Mouse (Mus musculus) limb, embryonic 15.5 days (tissue): Measurements from ENCODE around the gene Grik1. TPM values are rescaled to one million over a fixed set of nuclear protein-coding genes. Genes with fewer than 3 reads are reported as not detected.

ENCODE experiments used
- ATAC-seq: fragments of 200-750 bp; cut with Nextera tagmentation; 2 replicates; pipeline ENCODE4 v1.8.0; 2017; ENCODE audit warnings: low read depth, moderate TSS enrichment; ENCODE audit not compliant: insufficient number of reproducible peaks, low FRiP score, low TSS enrichment
- H3K27ac ChIP-seq: fragments of 300-500 bp; sonication (generic); 2 replicates; pipeline ENCODE4 v1.5.1; 2015; ENCODE audit warnings: moderate library complexity, mild to moderate bottlenecking, inconsistent platforms
- H3K27me3 ChIP-seq: fragments of 300-500 bp; sonication (generic); 2 replicates; pipeline ENCODE4 v1.6.1; 2015; ENCODE audit warnings: inconsistent platforms
- H3K36me3 ChIP-seq: fragments of 300-500 bp; sonication (generic); 2 replicates; pipeline ENCODE4 v1.6.1; 2015; ENCODE audit warnings: inconsistent platforms
- H3K4me1 ChIP-seq: fragments of 300-500 bp; sonication (generic); 2 replicates; pipeline ENCODE4 v1.6.1; 2015; ENCODE audit warnings: inconsistent platforms
- H3K4me2 ChIP-seq: fragments of 300-500 bp; sonication (generic); 2 replicates; pipeline ENCODE4 v1.6.1; 2015; ENCODE audit warnings: mild to moderate bottlenecking, inconsistent platforms
- H3K4me3 ChIP-seq: fragments of 300-500 bp; sonication (generic); 2 replicates; pipeline ENCODE4 v1.5.1; 2015; ENCODE audit warnings: mild to moderate bottlenecking, inconsistent platforms
- H3K9ac ChIP-seq: fragments of 300-500 bp; sonication (generic); 2 replicates; pipeline ENCODE4 v1.6.1; 2015; ENCODE audit warnings: inconsistent platforms
- H3K9me3 ChIP-seq: fragments of 300-500 bp; sonication (generic); 2 replicates; pipeline ENCODE4 v1.6.1; 2016; ENCODE audit warnings: inconsistent platforms
- WGBS: fragments of 180-500 bp; shearing (Covaris S2); methylation state at CpG from one replicate; pipeline ENCODE4 v1.1.7; 2015; 5-methylcytosine and 5-hydroxymethylcytosine counted together
- polyA plus RNA-seq: library from polyadenylated mRNA; unstranded; fragments of >200 nt; fragmentation: Nextera tagmentation; extraction: Ambion mirVana; gene quantifications from 2 replicates; pipeline ENCODE4 v1.2.1, GENCODE M21; 2015

Grik1 gene
- polyA plus RNA-seq, 1 experiment from 2014 or later: 2.8 TPM

DNA sequence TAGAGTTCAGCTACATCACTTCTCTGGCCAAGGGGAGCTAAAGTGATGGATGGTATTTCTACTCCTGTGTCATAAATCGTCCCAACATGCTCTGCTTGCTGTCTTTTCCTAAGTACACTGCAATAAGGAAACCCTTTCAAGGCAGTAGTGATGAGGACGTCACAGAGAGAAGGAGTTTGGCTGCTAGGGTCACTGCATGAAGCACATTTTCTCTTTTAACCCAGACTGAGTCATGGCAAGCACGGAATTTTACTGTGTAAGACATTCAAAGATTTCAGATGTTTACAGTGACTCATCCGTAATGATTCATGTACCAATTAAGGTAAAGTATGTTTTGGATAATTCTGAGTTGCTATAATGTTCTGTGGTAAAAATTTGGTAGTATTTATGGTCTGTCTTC lies 374.9 kb downstream of the Grik1 start:
- H3K9ac ChIP-seq: no peak overlapping the region
- H3K27me3 ChIP-seq: no peaks in the 10 kb centered on the region
- ATAC-seq: no peak
- H3K27ac ChIP-seq: no peak overlapping the region
- 51% methylated on average over 4 of the region's 4 CpGs for WGBS
- no peak overlapping the region for H3K4me2 ChIP-seq
- peaks cover 13% of the 10 kb centered on the region; the same call in 1 of the 2 replicates for H3K4me1 ChIP-seq
- H3K9me3 ChIP-seq: no peaks in the 10 kb centered on the region
- H3K36me3 ChIP-seq: no peaks in the 10 kb centered on the region
- no peak overlapping the region for H3K4me3 ChIP-seq

DNA sequence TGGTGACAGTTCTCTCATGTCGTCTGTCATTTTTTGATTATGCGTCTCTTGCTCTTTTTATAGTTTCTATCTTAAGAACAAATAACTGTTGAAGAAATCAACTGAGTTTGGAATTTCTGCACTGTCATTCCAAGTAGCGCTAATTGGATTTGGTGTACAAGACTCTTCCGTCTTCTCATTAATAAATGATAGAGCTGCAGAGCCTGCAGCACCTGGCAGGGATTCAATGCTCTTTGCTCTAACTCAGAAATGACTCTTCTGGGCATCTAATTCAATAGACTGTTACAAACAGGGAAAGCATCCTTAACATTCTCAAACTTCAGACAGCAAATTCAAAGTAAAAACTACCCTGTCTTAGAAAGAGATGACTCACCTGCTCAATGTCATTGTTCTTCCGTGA lies 376.3 kb downstream of the Grik1 start:
- no peak overlapping the region for H3K4me2 ChIP-seq
- no peak for ATAC-seq
- no peaks in the 10 kb centered on the region for H3K36me3 ChIP-seq
- H3K9ac ChIP-seq: no peak overlapping the region
- no peaks in the 10 kb centered on the region for H3K9me3 ChIP-seq
- no peak overlapping the region for H3K27ac ChIP-seq
- 86% methylated on average over 5 of the region's 5 CpGs for WGBS
- no peak overlapping the region for H3K4me3 ChIP-seq
- H3K4me1 ChIP-seq: peaks cover 13% of the 10 kb centered on the region; the same call in 1 of the 2 replicates
- no peaks in the 10 kb centered on the region for H3K27me3 ChIP-seq

DNA sequence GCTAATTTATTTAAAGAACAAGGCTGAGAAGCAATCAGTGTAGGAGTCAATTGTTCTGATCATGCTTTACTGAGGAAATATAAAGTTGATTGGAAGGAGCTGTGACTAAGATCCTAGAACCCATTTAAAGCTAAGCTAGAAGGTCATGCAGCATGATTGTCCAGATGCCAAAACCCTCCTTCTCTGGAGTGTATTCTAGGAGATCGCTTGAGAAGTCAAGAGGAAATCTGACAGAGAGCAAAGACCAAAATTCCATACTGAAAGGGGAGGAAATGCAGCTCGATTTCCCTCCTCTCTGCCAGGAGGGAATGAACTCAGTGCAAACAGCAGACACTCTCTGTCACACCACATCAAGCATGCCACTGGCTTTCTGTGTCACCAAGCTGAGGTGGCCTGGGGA lies 378.9 kb downstream of the Grik1 start:
- Histone ChIP-seq H3K4me1 (peaks cover 1% of the 10 kb centered on the region; the same call in 1 of the 2 replicates), H3K4me3 (no peak overlapping the region), H3K4me2 (no peak overlapping the region), H3K27me3 (no peaks in the 10 kb centered on the region), H3K9ac (no peak overlapping the region), H3K9me3 (no peaks in the 10 kb centered on the region), H3K36me3 (no peaks in the 10 kb centered on the region), H3K27ac (no peak overlapping the region)
- WGBS: 38% methylated on average over 2 of the region's 2 CpGs
- no peak for ATAC-seq

DNA sequence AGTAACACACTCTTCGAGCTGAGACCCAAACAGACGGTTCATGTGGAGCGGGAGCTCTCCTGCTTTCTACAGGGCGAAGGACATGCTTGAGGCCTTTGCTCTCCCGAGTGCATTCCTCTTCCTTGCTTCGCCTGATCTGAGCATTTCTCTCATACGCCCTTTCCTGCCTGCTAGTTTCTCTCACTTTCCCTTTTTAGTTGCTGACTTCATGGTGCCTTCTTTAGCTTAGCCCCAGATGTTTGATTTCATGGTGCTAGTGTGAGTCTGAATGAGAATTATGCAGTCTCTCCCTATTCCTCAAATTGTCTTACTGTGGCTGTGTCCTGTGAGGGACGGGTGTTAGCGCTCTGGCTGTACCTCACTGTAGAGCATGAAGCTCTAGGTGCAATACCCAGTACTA lies 388.0 kb downstream of the Grik1 start:
- H3K4me1 ChIP-seq: no peaks in the 10 kb centered on the region
- H3K9ac ChIP-seq: no peak overlapping the region
- H3K36me3 ChIP-seq: no peaks in the 10 kb centered on the region
- H3K4me2 ChIP-seq: no peak overlapping the region
- H3K4me3 ChIP-seq: no peak overlapping the region
- WGBS: 69% methylated on average over 9 of the region's 9 CpGs
- H3K27ac ChIP-seq: no peak overlapping the region
- ATAC-seq: no peak
- H3K27me3 ChIP-seq: no peaks in the 10 kb centered on the region
- no peaks in the 10 kb centered on the region for H3K9me3 ChIP-seq

DNA sequence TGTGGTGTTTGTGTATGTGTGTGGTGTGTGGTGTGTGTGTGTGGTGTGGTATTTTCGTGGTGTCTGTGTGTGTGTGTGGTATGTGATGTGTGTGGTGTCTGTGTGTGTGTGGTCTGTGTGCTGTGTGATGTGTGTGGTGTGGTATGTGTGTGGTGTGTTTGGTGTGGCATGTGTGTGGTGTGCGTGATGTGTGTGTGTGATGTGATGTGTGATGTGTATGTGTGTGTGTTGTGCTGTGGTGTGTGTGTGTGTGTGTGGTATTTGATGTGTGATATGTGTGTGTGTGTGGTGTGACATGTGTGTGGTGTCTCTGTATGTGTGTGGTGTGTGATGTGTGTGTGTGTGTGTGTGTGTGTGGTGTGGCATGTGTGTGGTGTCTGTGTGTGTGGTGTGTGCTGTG lies 388.9 kb downstream of the Grik1 start:
- Histone ChIP-seq H3K9ac (no peak overlapping the region), H3K4me2 (no peak overlapping the region), H3K4me1 (no peaks in the 10 kb centered on the region), H3K36me3 (no peaks in the 10 kb centered on the region), H3K9me3 (no peaks in the 10 kb centered on the region), H3K4me3 (no peak overlapping the region), H3K27me3 (no peaks in the 10 kb centered on the region), H3K27ac (no peak overlapping the region)
- WGBS: 89% methylated on average over 2 of the region's 2 CpGs
- no peak for ATAC-seq

DNA sequence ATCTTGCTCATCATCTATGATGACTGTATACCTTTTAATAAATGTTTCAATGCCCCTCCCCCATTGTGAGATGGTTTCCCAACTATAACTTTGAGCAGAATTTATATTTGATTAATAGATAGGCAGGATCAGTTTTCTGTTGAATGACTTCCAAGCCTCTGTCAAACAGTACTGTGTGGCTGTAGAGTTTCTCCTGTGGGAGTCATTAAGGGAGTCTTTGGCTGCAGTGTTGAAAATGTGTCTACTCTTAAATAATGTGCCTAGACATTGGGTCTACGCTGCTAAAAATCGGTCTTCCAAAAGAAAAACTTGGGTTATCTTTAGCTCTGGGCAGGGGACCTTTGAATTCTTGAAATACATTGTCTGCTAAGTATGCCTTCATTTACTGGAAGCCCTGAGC lies 414.1 kb downstream of the Grik1 start:
- 68% methylated on average over 2 of the region's 2 CpGs for WGBS
- Histone ChIP-seq H3K4me1 (no peaks in the 10 kb centered on the region), H3K9ac (no peak overlapping the region), H3K9me3 (no peaks in the 10 kb centered on the region), H3K27ac (no peak overlapping the region), H3K36me3 (no peaks in the 10 kb centered on the region), H3K4me2 (no peak overlapping the region), H3K27me3 (no peaks in the 10 kb centered on the region), H3K4me3 (no peak overlapping the region)
- ATAC-seq: no peak

DNA sequence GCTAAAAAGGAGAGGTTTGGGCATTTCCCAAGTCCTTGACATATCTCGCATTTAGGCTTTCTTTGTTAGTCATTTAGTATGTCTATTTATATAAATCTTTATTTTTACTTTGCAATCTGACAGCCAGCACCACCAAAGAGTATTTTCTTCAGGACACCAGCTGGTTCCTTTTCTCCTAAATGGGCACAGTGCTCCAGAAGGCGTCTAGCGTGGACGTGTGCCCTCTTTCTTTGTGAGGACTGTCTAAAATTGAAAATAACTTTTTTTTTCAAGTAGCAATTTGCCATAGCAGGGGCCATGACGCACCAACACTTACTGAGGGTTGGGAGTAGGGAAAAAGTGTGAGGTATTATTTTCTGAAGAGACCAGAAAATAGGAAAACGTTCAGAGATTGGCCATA lies 425.5 kb downstream of the Grik1 start:
- Histone ChIP-seq H3K36me3 (no peaks in the 10 kb centered on the region), H3K27ac (no peak overlapping the region), H3K27me3 (no peaks in the 10 kb centered on the region), H3K4me3 (no peak overlapping the region), H3K4me2 (no peak overlapping the region), H3K4me1 (no peaks in the 10 kb centered on the region), H3K9ac (no peak overlapping the region), H3K9me3 (no peaks in the 10 kb centered on the region)
- ATAC-seq: no peak
- 83% methylated on average over 6 of the region's 6 CpGs for WGBS

DNA sequence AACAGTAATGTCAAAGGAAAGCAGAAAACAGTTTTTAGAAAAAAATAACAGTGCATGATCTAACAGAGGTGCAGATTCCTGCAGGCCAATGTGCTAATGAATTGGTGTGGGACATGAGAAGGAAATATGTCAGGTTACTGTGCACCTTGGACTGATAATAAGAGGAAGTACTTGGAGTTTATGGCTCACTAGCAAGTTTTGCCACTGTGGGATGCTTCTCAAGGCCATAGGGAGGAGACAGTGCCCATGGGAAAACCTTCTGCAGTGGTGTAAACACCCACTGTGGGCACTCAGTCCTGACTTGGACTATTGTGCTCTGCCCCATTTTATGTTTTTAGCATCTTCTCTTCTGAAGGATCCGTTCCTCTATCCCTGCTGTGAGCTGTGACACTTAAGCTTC lies 428.3 kb downstream of the Grik1 start:
- H3K9ac ChIP-seq: no peak overlapping the region
- no peaks in the 10 kb centered on the region for H3K27me3 ChIP-seq
- H3K4me2 ChIP-seq: no peak overlapping the region
- H3K9me3 ChIP-seq: no peaks in the 10 kb centered on the region
- 64% methylated on average over 1 of the region's 1 CpGs for WGBS
- no peak for ATAC-seq
- H3K27ac ChIP-seq: no peak overlapping the region
- H3K36me3 ChIP-seq: no peaks in the 10 kb centered on the region
- H3K4me1 ChIP-seq: no peaks in the 10 kb centered on the region
- no peak overlapping the region for H3K4me3 ChIP-seq

DNA sequence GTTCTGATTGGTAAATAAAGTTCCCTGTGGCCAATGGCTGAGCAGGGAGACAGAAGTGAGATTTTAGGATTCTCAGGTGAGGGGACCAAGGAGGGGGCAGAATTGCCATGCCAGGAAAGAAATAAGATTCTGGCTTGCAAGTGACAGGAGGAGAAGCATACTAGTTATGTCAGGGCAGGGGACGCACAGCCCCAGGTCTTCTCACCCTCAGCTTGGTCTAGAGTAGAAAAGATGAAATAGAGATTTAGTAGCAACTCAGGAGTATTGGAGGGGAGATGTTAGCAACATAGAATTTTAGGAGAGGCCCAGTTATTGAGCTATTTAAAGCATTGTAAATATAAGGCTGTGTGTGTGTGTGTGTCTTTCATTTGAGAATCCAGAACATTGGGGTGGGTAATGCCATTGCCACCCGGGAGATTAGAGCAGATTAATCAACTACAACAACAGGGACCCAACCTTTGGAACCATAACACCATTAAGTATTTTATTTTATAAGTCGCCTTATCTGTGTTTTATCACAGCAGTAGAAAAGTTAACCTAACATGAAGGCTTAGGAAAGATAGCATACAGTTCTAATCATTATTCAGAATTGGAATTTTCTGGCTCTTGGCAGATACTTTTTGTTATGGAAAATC lies 436.5 kb downstream of the Grik1 start:
- Histone ChIP-seq H3K36me3 (no peaks in the 10 kb centered on the region), H3K4me3 (no peak overlapping the region)
- ATAC-seq: no peak

DNA sequence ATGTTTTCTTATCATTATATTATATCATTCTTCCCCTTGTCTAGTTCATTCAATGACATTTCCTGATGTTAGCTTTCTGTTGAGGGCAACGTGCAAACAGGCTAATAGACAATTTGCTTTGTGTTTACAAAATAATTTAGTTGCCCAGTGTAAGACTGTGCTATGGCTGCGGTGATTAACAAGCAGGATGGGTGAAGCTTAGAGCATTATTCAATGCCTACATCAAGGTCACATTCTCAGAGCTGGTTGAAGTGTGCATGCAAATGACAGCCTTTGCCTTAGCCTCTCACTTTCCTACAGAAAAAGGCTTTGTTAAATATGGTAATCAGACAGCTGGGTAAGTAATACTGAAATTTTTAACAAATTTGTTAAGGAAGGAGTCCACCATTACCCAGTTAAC lies 438.5 kb downstream of the Grik1 start:
- no peak for ATAC-seq

More for the DNA sequence above, 436.5 kb downstream of the Grik1 start:
- no peaks in the 10 kb centered on the region for H3K27me3 ChIP-seq
- no peaks in the 10 kb centered on the region for H3K4me1 ChIP-seq
- H3K4me2 ChIP-seq: no peak overlapping the region
- 88% methylated on average over 3 of the region's 3 CpGs for WGBS
- H3K9ac ChIP-seq: no peak overlapping the region
- H3K27ac ChIP-seq: no peak overlapping the region
- no peaks in the 10 kb centered on the region for H3K9me3 ChIP-seq

DNA sequence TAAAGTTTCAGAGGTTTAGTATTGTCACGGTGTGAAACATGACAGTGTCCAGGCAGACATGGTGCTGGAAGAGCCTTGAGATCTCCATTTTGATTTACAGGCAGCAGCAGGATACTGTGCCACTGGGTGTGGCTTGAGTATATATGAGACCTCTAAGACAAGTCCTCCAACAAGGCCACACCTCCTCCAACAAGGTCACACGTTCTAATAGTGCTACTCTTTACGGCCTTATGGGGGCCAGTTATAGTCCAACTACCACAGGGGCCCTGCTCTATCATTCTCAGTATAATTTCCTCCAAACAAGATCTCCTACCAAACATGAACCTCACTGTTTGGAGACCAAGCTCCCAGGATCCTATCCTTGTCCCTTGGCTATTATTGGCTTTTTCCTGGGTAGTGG lies 441.3 kb downstream of the Grik1 start:
- WGBS: 77% methylated on average over 3 of the region's 3 CpGs
- no peaks in the 10 kb centered on the region for H3K36me3 ChIP-seq
- no peak for ATAC-seq

More for the DNA sequence above, 438.5 kb downstream of the Grik1 start:
- H3K36me3 ChIP-seq: no peaks in the 10 kb centered on the region
- no peak overlapping the region for H3K27ac ChIP-seq
- no peak overlapping the region for H3K4me3 ChIP-seq
- WGBS: 77% methylated on average over 2 of the region's 2 CpGs
- no peaks in the 10 kb centered on the region for H3K27me3 ChIP-seq
- no peaks in the 10 kb centered on the region for H3K9me3 ChIP-seq
- no peak overlapping the region for H3K9ac ChIP-seq
- H3K4me2 ChIP-seq: no peak overlapping the region
- no peaks in the 10 kb centered on the region for H3K4me1 ChIP-seq

More for the DNA sequence above, 441.3 kb downstream of the Grik1 start:
- no peaks in the 10 kb centered on the region for H3K27me3 ChIP-seq
- no peak overlapping the region for H3K27ac ChIP-seq
- no peaks in the 10 kb centered on the region for H3K4me1 ChIP-seq
- no peak overlapping the region for H3K9ac ChIP-seq
- H3K4me2 ChIP-seq: no peak overlapping the region
- no peaks in the 10 kb centered on the region for H3K9me3 ChIP-seq
- H3K4me3 ChIP-seq: no peak overlapping the region
